Mouse (Mus musculus) limb, embryonic 12.5 days (tissue): ENCODE results near the gene 1700022I11Rik. TPM values are rescaled to one million over a fixed set of nuclear protein-coding genes. Genes with fewer than 3 reads are reported as not detected.
"Not testable (repeated sequence)": the region's sequence is repeated elsewhere in the genome, so short reads cannot be mapped to it uniquely, and the experiment has no call there.

Source experiments
- ATAC-seq: fragments of 200-750 bp; cut with Nextera tagmentation; 2 replicates; pipeline ENCODE4 v1.8.0; 2017; ENCODE audit warnings: low read depth, moderate TSS enrichment; ENCODE audit not compliant: insufficient number of reproducible peaks, insufficient read depth, low FRiP score, low TSS enrichment
- H3K27ac ChIP-seq: fragments of 300-500 bp; sonication (generic); 2 replicates; pipeline ENCODE4 v1.5.1; 2016; ENCODE audit warnings: mild to moderate bottlenecking, moderate library complexity
- H3K27me3 ChIP-seq: fragments of 300-500 bp; sonication (generic); 2 replicates; pipeline ENCODE4 v1.6.1; 2016; ENCODE audit warnings: mild to moderate bottlenecking, moderate library complexity
- H3K36me3 ChIP-seq: fragments of 300-500 bp; sonication (generic); 2 replicates; pipeline ENCODE4 v1.6.1; 2016; ENCODE audit warnings: mild to moderate bottlenecking, moderate library complexity
- H3K4me1 ChIP-seq: fragments of 300-500 bp; sonication (generic); replicated peaks from 2 replicates; pipeline ENCODE4 v1.6.1; 2016
- H3K4me2 ChIP-seq: fragments of 300-500 bp; sonication (generic); 2 replicates; pipeline ENCODE4 v1.6.1; 2016; ENCODE audit warnings: mild to moderate bottlenecking, moderate library complexity
- H3K4me3 ChIP-seq: fragments of 300-500 bp; sonication (generic); replicated peaks from 2 replicates; pipeline ENCODE4 v1.5.1; 2016; ENCODE audit warnings: mild to moderate bottlenecking
- H3K9ac ChIP-seq: fragments of 300-500 bp; sonication (generic); replicated peaks from 2 replicates; pipeline ENCODE4 v1.6.1; 2016; ENCODE audit warnings: mild to moderate bottlenecking, moderate library complexity
- H3K9me3 ChIP-seq: fragments of 300-500 bp; sonication (generic); 2 replicates; pipeline ENCODE4 v1.6.1; 2016; ENCODE audit warnings: mild to moderate bottlenecking, moderate library complexity
- WGBS: fragments of 180-500 bp; shearing (Covaris S2); methylation state at CpG from one replicate; pipeline ENCODE4 v1.1.7; 2016; 5-methylcytosine and 5-hydroxymethylcytosine counted together
- polyA plus RNA-seq: library from polyadenylated mRNA; unstranded; fragments of >200 nt; fragmentation: Nextera tagmentation; extraction: Ambion mirVana; gene quantifications from 2 replicates; pipeline ENCODE4 v1.2.1, GENCODE M21; 2016

1700022I11Rik gene
- polyA plus RNA-seq, 1 experiment from 2014 or later = 0.78 TPM

GRCm38 (mm10) chr4:42963480-42963879 is 5.9 kb upstream of the 1700022I11Rik start:
- Histone ChIP-seq H3K9ac (no peak overlapping the region), H3K4me1 (0 out of 2 replicates have a peak, but pooled peaks cover 4% of the 10 kb centered on the region), H3K36me3 (no peaks in the 10 kb centered on the region), H3K4me3 (no peak overlapping the region), H3K9me3 (no peaks in the 10 kb centered on the region), H3K27me3 (0 out of 2 replicates have a peak, but pooled peaks cover 5% of the 10 kb centered on the region), H3K4me2 (no peak overlapping the region), H3K27ac (no peak overlapping the region)
- no peak for ATAC-seq
- 88% methylated on average over 2 of the region's 2 CpGs for WGBS

DNA sequence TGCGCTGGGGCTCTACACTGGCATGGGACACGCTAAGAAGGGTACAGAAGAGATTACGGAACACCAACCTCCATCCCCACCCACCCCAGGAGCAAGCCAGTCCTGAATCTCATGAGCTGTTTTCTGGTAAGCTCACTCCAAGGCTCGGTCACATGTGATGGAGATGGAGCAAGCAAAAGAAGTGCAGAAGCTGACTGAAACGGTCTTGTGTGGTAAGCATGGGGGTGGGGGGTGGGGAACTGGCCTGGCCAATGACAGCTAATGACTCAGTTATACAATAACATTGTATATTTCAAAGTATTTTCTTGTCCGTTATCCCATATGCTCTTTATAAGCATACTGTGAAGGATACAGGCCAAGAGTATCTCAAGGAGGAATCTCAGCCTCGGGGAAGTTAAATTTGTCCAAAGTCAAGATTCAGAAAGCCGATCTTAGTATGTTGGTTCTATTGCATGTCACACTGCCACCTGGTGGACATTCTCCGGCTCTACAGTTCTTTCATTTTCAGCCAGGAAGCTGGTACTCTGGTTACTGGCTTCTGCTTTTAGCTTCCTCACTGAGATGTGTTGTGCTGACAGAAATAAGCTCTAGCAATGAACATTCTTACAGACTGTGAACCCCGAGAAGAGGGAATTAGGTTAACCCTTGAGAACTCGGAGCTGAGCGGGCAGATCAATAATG is 4.2 kb upstream of the 1700022I11Rik start:
- H3K27me3 ChIP-seq = 0 out of 2 replicates have a peak, but pooled peaks cover 5% of the 10 kb centered on the region
- H3K27ac ChIP-seq = no peak overlapping the region
- no peak overlapping the region for H3K9ac ChIP-seq
- WGBS = 19% methylated on average over 12 of the region's 12 CpGs
- H3K36me3 ChIP-seq = no peaks in the 10 kb centered on the region
- peak overlapping the region; percentile 41 for H3K4me2 ChIP-seq
- no peaks in the 10 kb centered on the region for H3K9me3 ChIP-seq
- 0 out of 2 replicates have a peak overlapping the region, but pooled peaks have one; percentile 2 for H3K4me3 ChIP-seq
- peak; percentile 63 for ATAC-seq
- H3K4me1 ChIP-seq = 0 out of 2 replicates have a peak, but pooled peaks cover 4% of the 10 kb centered on the region

DNA sequence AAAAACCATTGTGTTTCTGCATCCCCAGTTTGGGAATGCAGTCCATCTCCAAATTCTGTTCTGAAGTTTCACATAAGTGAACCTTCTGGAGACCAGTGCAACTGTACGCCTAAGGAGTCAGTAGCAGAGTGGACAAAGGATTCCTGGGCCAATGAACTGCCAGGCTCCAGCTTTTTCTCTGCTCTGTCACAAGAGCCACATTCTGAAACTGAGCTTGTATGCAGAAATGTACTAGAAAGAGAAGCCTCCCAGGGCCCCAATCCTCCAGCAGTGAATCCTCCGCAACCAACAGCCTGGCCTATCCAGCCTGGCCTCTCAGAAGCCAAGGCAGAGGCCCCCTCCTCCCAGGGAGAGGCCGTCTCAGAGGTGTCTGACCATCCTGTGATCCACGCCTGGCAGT is 3.5 kb downstream of the 1700022I11Rik start:
- Histone ChIP-seq H3K9ac (no peak overlapping the region), H3K4me3 (no peak overlapping the region), H3K9me3 (no peaks in the 10 kb centered on the region), H3K4me1 (no peaks in the 10 kb centered on the region), H3K36me3 (peaks cover 13% of the 10 kb centered on the region), H3K27ac (peak overlapping the region; percentile 17; the same call in 1 of the 2 replicates), H3K27me3 (no peaks in the 10 kb centered on the region), H3K4me2 (no peak overlapping the region)
- ATAC-seq = no peak
- 60% methylated on average over 4 of the region's 4 CpGs for WGBS

GRCm38 (mm10) chr4:42973868-42974267 is 4.5 kb downstream of the 1700022I11Rik start:
- Histone ChIP-seq H3K9ac (no peak overlapping the region), H3K27ac (no peak overlapping the region; the same call in 1 of the 2 replicates), H3K4me3 (no peak overlapping the region), H3K36me3 (peaks cover 22% of the 10 kb centered on the region), H3K27me3 (no peaks in the 10 kb centered on the region), H3K9me3 (no peaks in the 10 kb centered on the region), H3K4me1 (no peaks in the 10 kb centered on the region), H3K4me2 (no peak overlapping the region)
- no peak for ATAC-seq
- WGBS = 84% methylated on average over 5 of the region's 5 CpGs

DNA sequence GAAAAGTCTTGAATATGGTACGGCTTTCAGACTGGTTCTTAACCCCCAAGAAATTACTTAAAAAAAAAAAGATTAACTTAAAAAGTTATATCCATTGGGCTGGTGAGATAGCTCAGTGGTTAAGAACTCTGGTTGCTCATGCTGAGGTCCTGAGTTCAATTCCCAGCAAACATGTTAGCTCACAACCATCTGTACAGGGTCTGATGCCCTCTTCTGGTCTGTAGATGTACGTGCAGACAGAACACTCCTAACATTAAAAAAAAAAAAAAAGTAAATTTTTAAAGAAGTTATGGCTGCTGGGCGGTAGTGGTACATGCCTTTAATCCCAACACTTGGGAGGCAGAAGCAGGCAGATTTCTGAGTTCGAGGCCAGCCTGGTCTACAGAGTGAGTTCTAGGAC is 8.7 kb downstream of the 1700022I11Rik start:
- WGBS = 93% methylated on average over 4 of the region's 4 CpGs
- Histone ChIP-seq H3K4me2 (no peak overlapping the region), H3K4me1 (no peaks in the 10 kb centered on the region), H3K27ac (no peak overlapping the region), H3K27me3 (no peaks in the 10 kb centered on the region), H3K9me3 (no peaks in the 10 kb centered on the region), H3K4me3 (no peak overlapping the region), H3K36me3 (peaks cover 61% of the 10 kb centered on the region), H3K9ac (no peak overlapping the region)
- no peak for ATAC-seq

- H3K27ac ChIP-seq, H3K4me1 ChIP-seq, H3K9ac ChIP-seq, H3K9me3 ChIP-seq, ATAC-seq, H3K4me2 ChIP-seq, H3K27me3 ChIP-seq, H3K4me3 ChIP-seq: not testable (repeated sequence)
- 90% methylated on average over 8 of the region's 8 CpGs for WGBS
- peaks cover 82% of the 10 kb centered on the region for H3K36me3 ChIP-seq
These were observed 11.1 kb downstream of the 1700022I11Rik start for GRCm38 (mm10) chr4:42980467-42980866.

DNA sequence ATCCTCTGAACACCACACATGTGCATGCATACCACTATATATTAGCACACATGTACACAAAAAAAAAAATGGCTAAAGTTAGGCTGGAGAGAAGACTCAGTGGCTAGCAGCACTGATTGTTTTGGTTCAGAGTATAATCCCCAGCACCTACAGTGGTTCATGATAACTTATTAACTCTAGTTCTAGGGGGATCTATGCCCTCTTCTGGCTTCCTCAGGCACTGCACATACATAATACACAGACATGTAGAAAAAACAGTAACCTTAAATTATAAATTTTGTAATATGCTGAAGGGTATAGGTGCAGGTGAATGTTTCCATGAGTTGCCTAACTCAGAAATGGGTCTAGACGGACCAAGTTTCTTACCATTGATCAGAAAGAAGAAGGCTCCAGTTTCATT is 18.9 kb downstream of the 1700022I11Rik start:
- H3K36me3 ChIP-seq = peaks cover 99% of the 10 kb centered on the region
- H3K4me1 ChIP-seq = no peaks in the 10 kb centered on the region
- ATAC-seq = no peak
- H3K9ac ChIP-seq = no peak overlapping the region
- H3K9me3 ChIP-seq = no peaks in the 10 kb centered on the region
- no peak overlapping the region for H3K4me3 ChIP-seq
- 86% methylated on average over 1 of the region's 1 CpGs for WGBS
- no peak overlapping the region for H3K4me2 ChIP-seq
- no peak overlapping the region for H3K27ac ChIP-seq
- H3K27me3 ChIP-seq = no peaks in the 10 kb centered on the region

- Histone ChIP-seq H3K9me3 (no peaks in the 10 kb centered on the region), H3K4me3 (peak overlapping the region; percentile 79), H3K4me1 (peaks cover 17% of the 10 kb centered on the region), H3K27me3 (no peaks in the 10 kb centered on the region), H3K9ac (no peak overlapping the region), H3K27ac (no peak overlapping the region), H3K36me3 (peaks cover 40% of the 10 kb centered on the region), H3K4me2 (peak overlapping the region; percentile 76)
- no peak for ATAC-seq
- WGBS = 79% methylated on average over 2 of the region's 2 CpGs
These were observed 28.6 kb downstream of the 1700022I11Rik start for GRCm38 (mm10) chr4:42998022-42998421.

DNA sequence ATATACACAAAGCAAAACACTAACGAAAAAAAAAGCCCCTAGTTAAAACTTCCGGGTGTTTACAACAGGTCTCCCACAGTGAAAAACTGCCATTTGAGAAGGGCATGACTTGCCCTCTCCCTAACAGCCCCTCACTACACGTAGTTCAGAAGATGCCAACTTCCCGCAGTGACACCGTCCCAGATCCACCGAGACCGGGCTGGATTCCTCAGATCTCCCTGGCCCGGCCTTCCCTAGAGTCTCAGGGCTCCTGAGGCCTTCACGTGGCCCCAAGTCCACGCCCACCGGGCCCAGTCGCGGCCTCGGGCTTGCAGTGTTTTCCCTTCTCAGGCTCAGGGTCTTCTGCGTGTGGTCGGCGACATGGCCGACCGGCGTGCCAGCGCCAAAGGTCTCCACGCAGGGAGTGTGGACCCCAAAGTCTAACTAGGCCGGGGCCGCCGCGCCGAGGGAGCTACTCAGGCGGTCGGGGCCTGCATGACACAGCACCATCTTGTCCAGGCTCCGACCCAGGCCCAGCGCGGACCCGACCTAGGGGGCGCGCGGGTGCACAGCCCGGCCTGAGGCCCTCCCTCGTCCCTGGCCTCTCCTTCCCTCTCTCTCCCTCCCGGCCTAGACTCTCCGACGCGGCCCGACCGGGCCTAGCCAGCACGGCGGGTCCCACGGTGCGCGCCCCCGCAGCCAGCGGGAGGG is 30.2 kb downstream of the 1700022I11Rik start:
- H3K4me3 ChIP-seq = peak overlapping the region; percentile 79
- peak overlapping the region; percentile 76 for H3K4me2 ChIP-seq
- H3K9ac ChIP-seq = peak overlapping the region; percentile 94
- ATAC-seq = peak; percentile 72
- H3K4me1 ChIP-seq = peaks cover 17% of the 10 kb centered on the region
- under 1% methylated on average over 47 of the region's 51 CpGs for WGBS
- H3K9me3 ChIP-seq = no peaks in the 10 kb centered on the region
- H3K27ac ChIP-seq = peak overlapping the region; percentile 99
- peaks cover 31% of the 10 kb centered on the region for H3K36me3 ChIP-seq
- no peaks in the 10 kb centered on the region for H3K27me3 ChIP-seq

GRCm38 (mm10) chr4:43000141-43000986 is 31.0 kb downstream of the 1700022I11Rik start, which contains the start of gene Vcp:
Gene Vcp, minus strand, starts transcription at chr4:43000507.
- under 1% methylated on average over 55 of the region's 56 CpGs for WGBS
- ATAC-seq = peak; percentile 98

GRCm38 (mm10) chr4:43001272-43001671 is 31.9 kb downstream of the 1700022I11Rik start:
- Histone ChIP-seq H3K4me2 (no peak overlapping the region), H3K4me3 (no peak overlapping the region), H3K9ac (no peak overlapping the region), H3K27ac (peak overlapping the region; percentile 99), H3K36me3 (peaks cover 30% of the 10 kb centered on the region), H3K9me3 (no peaks in the 10 kb centered on the region), H3K4me1 (peaks cover 17% of the 10 kb centered on the region), H3K27me3 (no peaks in the 10 kb centered on the region)
- WGBS = 98% methylated on average over 2 of the region's 2 CpGs
- no peak for ATAC-seq

More at GRCm38 (mm10) chr4:43000141-43000986, 31.0 kb downstream of the 1700022I11Rik start, which contains the start of gene Vcp:
- not testable (repeated sequence) for H3K9me3 ChIP-seq, H3K27me3 ChIP-seq
- Histone ChIP-seq H3K4me2 (peak within 1 kb of the TSS; percentile 76), H3K36me3 (peaks cover 31% of the 10 kb centered on the region), H3K4me1 (peaks cover 17% of the 10 kb centered on the region), H3K9ac (peak within 1 kb of the TSS; percentile 94), H3K27ac (peak within 1 kb of the TSS; percentile 99), H3K4me3 (peak within 1 kb of the TSS; percentile 79)
